Mouse (Mus musculus) urinary bladder, postnatal 10 days (tissue): ENCODE data around the gene Gm5862.
A peak's percentile ranks its signal among the peaks of the same experiment; 100 is the strongest.
"Not testable (repeated sequence)": the region's sequence is repeated elsewhere in the genome, so short reads cannot be mapped to it uniquely, and the experiment has no call there.

Experiments
- DNase-seq: peaks from one replicate; pipeline ENCODE4 v3.0.0; 2022; ENCODE audit warnings: low spot score

Gm5862 gene

GRCm38 (mm10) chr5:26022816-26023215 is at the start of gene Gm5862:
Gm5862 (minus strand) TSS chr5:26022916.
- DNase-seq = not testable (repeated sequence)

GRCm38 (mm10) chr5:26070716-26071115 is 48.0 kb upstream of the Gm5862 start:
- no peak for DNase-seq

GRCm38 (mm10) chr5:26058481-26058880 is 35.8 kb upstream of the Gm5862 start, which contains the start of gene Gm7347:
Gm7347 (minus strand) TSS chr5:26058581.
- not testable (repeated sequence) for DNase-seq

- DNase-seq = not testable (repeated sequence)
Observed at GRCm38 (mm10) chr5:26039458-26039857, 16.7 kb upstream of the Gm5862 start, which contains the start of gene Speer4a. Speer4a (minus strand) TSS chr5:26039558.

GRCm38 (mm10) chr5:26007697-26008096 is 15.0 kb downstream of the Gm5862 start:
- not testable (repeated sequence) for DNase-seq

- DNase-seq = peak; percentile 9
Observed at GRCm38 (mm10) chr5:26006937-26007695, 15.6 kb downstream of the Gm5862 start.

- DNase-seq = not testable (repeated sequence)
Observed at GRCm38 (mm10) chr5:26004698-26005097, 18.0 kb downstream of the Gm5862 start, which contains the start of gene Gm1979. Gm1979 (minus strand) TSS chr5:26004798.

GRCm38 (mm10) chr5:25988550-25988949 is 34.2 kb downstream of the Gm5862 start, which contains the start of gene Gm21698:
Gm21698 (minus strand) TSS chr5:25988650.
- not testable (repeated sequence) for DNase-seq

- DNase-seq = not testable (repeated sequence)
Observed at GRCm38 (mm10) chr5:25972563-25972962, 50.2 kb downstream of the Gm5862 start, which contains the start of gene Gm21680. Gm21680 (minus strand) TSS chr5:25972663.
